Comparison of ENCODE assay signal across 21 mouse cellular contexts in the genomic region with DNA sequence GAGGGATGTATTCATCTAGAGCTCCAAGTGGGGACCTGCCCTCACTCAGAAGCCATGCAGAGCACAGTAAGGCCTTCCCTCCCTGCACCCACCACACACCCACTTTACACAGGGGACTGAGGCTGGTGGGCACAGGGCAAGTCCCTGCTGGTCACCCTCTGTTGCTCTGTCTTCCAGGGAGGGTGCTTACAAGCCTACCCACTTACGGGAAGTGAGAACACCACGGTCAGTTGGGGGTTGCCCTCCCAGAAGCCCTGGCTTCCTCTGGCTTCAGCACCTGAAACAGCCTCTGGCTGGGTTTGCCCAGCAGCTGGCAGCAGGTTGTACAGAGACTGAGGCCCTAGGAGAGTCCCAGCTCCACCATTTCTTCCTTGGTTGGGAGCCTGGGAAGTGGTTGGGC. TPM values are rescaled to one million over a fixed set of nuclear protein-coding genes. Genes with fewer than 3 reads are reported as not detected.
DNase-seq lines count a peak whose midpoint lies in the region; ATAC-seq and TF ChIP-seq lines count a peak whose summit lies in the region.
"Not testable (repeated sequence)": the region's sequence is repeated elsewhere in the genome, so short reads cannot be mapped to it uniquely, and the experiment has no call there.
"Had no signal": no experiment of that assay in that cellular context is flagged by ENCODE, and none has a peak within 500 bp of the region (broad histone marks: within the 10 kb centered on the region; RNA-seq: fewer than 3 reads in every experiment).

No protein-coding gene starts in this region.

- not testable (repeated sequence) for H3K9me3 ChIP-seq in CH12.LX (replicated peaks; ENCODE audit: low read length); megakaryocyte, embryonic 14.5 days; midbrain, embryonic 16.5 days (replicated peaks; ENCODE audit: control insufficient read depth, low read length, poor library complexity, severe bottlenecking)

- 97% methylated on average over 2 of the region's 2 CpGs for WGBS in midbrain, embryonic 16.5 days

- TF ChIP-seq CTCF in CH12.LX (conservative IDR thresholded peaks at IDR 0.05 in 1 of 2, IDR thresholded peaks at IDR 0.05 in 1 of 2; ENCODE audit: low read depth in 2 of 2, low read length in 2 of 2), result not testable (repeated sequence)

- H3K36me3 ChIP-seq in CH12.LX (replicated peaks in 1 of 2; ENCODE audit: control insufficient read depth in 1 of 2, insufficient read depth in 1 of 2, low read length in 1 of 2), result peaks cover 0 to 21% of the 10 kb centered on the region in 2 experiments
- peaks cover 17% of the 10 kb centered on the region for H3K36me3 ChIP-seq in megakaryocyte, embryonic 14.5 days (replicated peaks; ENCODE audit: low read length)
- H3K36me3 ChIP-seq in midbrain, embryonic 16.5 days (ENCODE audit: control insufficient read depth, insufficient read depth, low read length); splenic B cell, adult 2 months (ENCODE audit: control insufficient read depth, insufficient read depth, low read length, poor library complexity, severe bottlenecking): not testable (repeated sequence)

- peak; percentile 77 for ATAC-seq in granulocyte monocyte progenitor cell, adult 5-6 weeks (replicated peaks; ENCODE audit: poor library complexity, severe bottlenecking)
- ATAC-seq in midbrain, embryonic 16.5 days, result peak; percentile 40; the same call in 1 of the 2 replicates
- ATAC-seq in neutrophil, adult 5-6 weeks (ENCODE audit: extremely low read depth, insufficient number of reproducible peaks, low FRiP score, poor library complexity, severe bottlenecking), result peak; percentile 42; the same call in 1 of the 2 replicates

- TF ChIP-seq RAD21 in CH12.LX (IDR thresholded peaks at IDR 0.05; ENCODE audit: low read depth, low read length), result not testable (repeated sequence)

- peak; percentile 79 for TF ChIP-seq EP300 in CH12.LX (IDR thresholded peaks at IDR 0.05; ENCODE audit: low read length)

- H3K27me3 ChIP-seq in CH12.LX (replicated peaks); megakaryocyte, embryonic 14.5 days (replicated peaks); midbrain, embryonic 16.5 days (ENCODE audit: control insufficient read depth, insufficient read depth, low read depth, low read length); splenic B cell, adult 2 months (ENCODE audit: control insufficient read depth, insufficient read depth, low read length, poor library complexity, severe bottlenecking): not testable (repeated sequence)

- peak overlapping the region; percentile 43; the same call in 1 of the 2 replicates for H3K4me2 ChIP-seq in CH12.LX (ENCODE audit: insufficient read depth, low read depth, poor library complexity, severe bottlenecking)
- not testable (repeated sequence) for H3K4me2 ChIP-seq in midbrain, embryonic 16.5 days (ENCODE audit: low read length)

- in situ Hi-C loops in CH12.LX (cut with MboI; ENCODE audit: low pct_ligation_motif_present, low pct_unique_long_range_greater_than_20kb, low sequenced_read_pairs), result not testable (repeated sequence)

- peak overlapping the region; percentile 79 for H3K27ac ChIP-seq in CH12.LX (ENCODE audit: insufficient read depth, low read depth)
- not testable (repeated sequence) for H3K27ac ChIP-seq in midbrain, embryonic 16.5 days (ENCODE audit: low read length)

- not testable (repeated sequence) for H3K9ac ChIP-seq in CH12.LX (ENCODE audit: insufficient read depth, low read depth); midbrain, embryonic 16.5 days (ENCODE audit: low read depth, low read length)

- DNase-seq in 416B (ENCODE audit: low read depth) (peak; percentile 42), CH12.LX (ENCODE audit: extremely low read depth) (peak; percentile 82)
- DNase-seq in splenic B cell, adult 2 months (ENCODE audit: low read depth, low spot score), result peak; percentile 66

- H3K79me2 ChIP-seq in CH12.LX (replicated peaks; ENCODE audit: control insufficient read depth, extremely low read depth, insufficient read depth, poor library complexity, severe bottlenecking), result not testable (repeated sequence)

- peaks cover 16 to 50% of the 10 kb centered on the region in 2 experiments for H3K4me1 ChIP-seq in CH12.LX (ENCODE audit: control insufficient read depth in 1 of 2, insufficient read depth in 2 of 2)
- H3K4me1 ChIP-seq in megakaryocyte, embryonic 14.5 days; midbrain, embryonic 16.5 days (ENCODE audit: control insufficient read depth, insufficient read depth, low read length): not testable (repeated sequence)

- TF ChIP-seq POLR2A in CH12.LX (IDR thresholded peaks at IDR 0.05; ENCODE audit: low read depth, low read length), result not testable (repeated sequence)

- dilution Hi-C loops in CH12.LX (cut with MboI; ENCODE audit: extremely low pct_ligation_motif_present, extremely low pct_unique_long_range_greater_than_20kb, low sequenced_read_pairs), result not testable (repeated sequence)

- not testable (repeated sequence) for H3K4me3 ChIP-seq in CH12.LX (replicated peaks in 1 of 3; ENCODE audit: low read depth in 2 of 3, low read length in 2 of 3, poor library complexity in 1 of 3); midbrain, embryonic 16.5 days (ENCODE audit: low read depth, low read length)
- peak overlapping the region; percentile 47 for H3K4me3 ChIP-seq in megakaryocyte, embryonic 14.5 days (replicated peaks)

TF ChIP-seq in CH12.LX, 34 proteins besides CTCF, POLR2A, EP300 and RAD21 (continues in another document):
- TF ChIP-seq ELF1 (IDR thresholded peaks at IDR 0.05; ENCODE audit: low read depth, low read length), result peak; percentile 39; the same call in 1 of the 2 replicates
- peak; percentile 69; the same call in 1 of the 2 replicates for TF ChIP-seq TCF12 (IDR thresholded peaks at IDR 0.05; ENCODE audit: low read depth, low read length)
- peak; percentile 20; the same call in 1 of the 2 replicates for TF ChIP-seq SIN3A (IDR thresholded peaks at IDR 0.05; ENCODE audit: low read length)
- peak; percentile 31; the same call in 1 of the 2 replicates for TF ChIP-seq ZMIZ1 (IDR thresholded peaks at IDR 0.05; ENCODE audit: low read depth, low read length)
- 0 out of 2 replicates have a peak, but pooled peaks have one; percentile 3 for TF ChIP-seq NRF1 (IDR thresholded peaks at IDR 0.05; ENCODE audit: low read depth, low read length)
- TF ChIP-seq TBP (conservative IDR thresholded peaks at IDR 0.05; ENCODE audit: low read depth, low read length), result 0 out of 2 replicates have a peak, but pooled peaks have one; percentile 17
- TF ChIP-seq BHLHE40 (IDR thresholded peaks at IDR 0.05; ENCODE audit: low read depth, low read length), result peak; percentile 32; the same call in 1 of the 2 replicates

RNA-seq across cellular contexts. Expression of a gene that starts 0.9 kb away (rescaled TPM):
- total RNA-seq in CH12.LX (2012; rRNA removed), result 0.42 and 0.89 TPM in 2 replicates
- not detected in 2 replicates for total RNA-seq in CH12.LX (2014; rRNA removed)
- polyA plus RNA-seq in CH12.LX (2012; ENCODE audit: insufficient read length, low read depth), result 1.7 and 2.9 TPM in 2 replicates
- total RNA-seq in granulocyte monocyte progenitor cell, adult 5-6 weeks (2014; fragmentation: Nextera tagmentation), result not detected in 2 replicates
- not detected in 2 replicates for total RNA-seq in granulocyte monocyte progenitor cell, adult 5-6 weeks (2017)
- polyA plus RNA-seq in megakaryocyte, embryonic 14.5 days (2012; ENCODE audit: insufficient read depth, low replicate concordance), result not detected in 2 replicates
- polyA plus RNA-seq in midbrain, embryonic 16.5 days (2015; fragmentation: Nextera tagmentation; extraction: Ambion mirVana), result 1.1 and 1.7 TPM in 2 replicates
- total RNA-seq in neutrophil, adult 5-6 weeks (2017), result not detected in 2 replicates
- total RNA-seq: adrenal gland, postnatal 10 days; G1E; gastrocnemius, adult 8-10 months; gastrocnemius, postnatal 25 days; heart, adult 2 months; heart, postnatal 14 days; heart, postnatal 4 days; hindbrain, postnatal 0 days had no signal
- polyA plus RNA-seq: cerebellum, adult 2 months; cortical plate, adult 2 months; erythroblast, embryonic 14.5 days; G1E had no signal

RNA-seq across cellular contexts. Expression of a gene that starts 8.7 kb away (rescaled TPM):
- total RNA-seq in CH12.LX (2012; rRNA removed) (0.59 and 0.76 TPM in 2 replicates), CH12.LX (2014; rRNA removed) (0.30 TPM in 1 of 2 replicates, not detected in the other)
- 0.69 and 1.1 TPM in 2 replicates for polyA plus RNA-seq in CH12.LX (2012; ENCODE audit: insufficient read length, low read depth)
- 2.4 and 3.7 TPM in 2 replicates for total RNA-seq in granulocyte monocyte progenitor cell, adult 5-6 weeks (2014; fragmentation: Nextera tagmentation)
- total RNA-seq in granulocyte monocyte progenitor cell, adult 5-6 weeks (2017), result 1.2 TPM in 1 of 2 replicates, not detected in the other
- 0.21 TPM in 1 of 2 replicates, not detected in the other for polyA plus RNA-seq in megakaryocyte, embryonic 14.5 days (2012; ENCODE audit: insufficient read depth, low replicate concordance)
- polyA plus RNA-seq in midbrain, embryonic 16.5 days (2015; fragmentation: Nextera tagmentation; extraction: Ambion mirVana), result 1.6 and 2.0 TPM in 2 replicates
- 2.0 and 5.8 TPM in 2 replicates for total RNA-seq in neutrophil, adult 5-6 weeks (2017)

RNA-seq across cellular contexts. Expression of a gene that starts 13.2 kb away (rescaled TPM):
- total RNA-seq in CH12.LX (2012; rRNA removed) (136 and 137 TPM in 2 replicates), CH12.LX (2014; rRNA removed) (152 and 154 TPM in 2 replicates)
- polyA plus RNA-seq in CH12.LX (2012; ENCODE audit: insufficient read length, low read depth), result 98.4 and 149 TPM in 2 replicates
- total RNA-seq in granulocyte monocyte progenitor cell, adult 5-6 weeks (2014; fragmentation: Nextera tagmentation), result 160 and 219 TPM in 2 replicates
- 71.5 and 106 TPM in 2 replicates for total RNA-seq in granulocyte monocyte progenitor cell, adult 5-6 weeks (2017)
- 25.4 and 46.3 TPM in 2 replicates for polyA plus RNA-seq in megakaryocyte, embryonic 14.5 days (2012; ENCODE audit: insufficient read depth, low replicate concordance)
- polyA plus RNA-seq in midbrain, embryonic 16.5 days (2015; fragmentation: Nextera tagmentation; extraction: Ambion mirVana), result 233 and 254 TPM in 2 replicates
- 8.3 and 15.1 TPM in 2 replicates for total RNA-seq in neutrophil, adult 5-6 weeks (2017)

RNA-seq across cellular contexts. Expression of a gene that starts 21.0 kb away (rescaled TPM):
- total RNA-seq in CH12.LX (2012; rRNA removed) (not detected in 2 replicates), CH12.LX (2014; rRNA removed) (not detected in 2 replicates)
- not detected in 2 replicates for polyA plus RNA-seq in CH12.LX (2012; ENCODE audit: insufficient read length, low read depth)
- total RNA-seq in granulocyte monocyte progenitor cell, adult 5-6 weeks (2014; fragmentation: Nextera tagmentation), result 68.4 and 69.3 TPM in 2 replicates
- total RNA-seq in granulocyte monocyte progenitor cell, adult 5-6 weeks (2017), result 81.3 and 133 TPM in 2 replicates
- polyA plus RNA-seq in megakaryocyte, embryonic 14.5 days (2012; ENCODE audit: insufficient read depth, low replicate concordance), result not detected in 2 replicates
- polyA plus RNA-seq in midbrain, embryonic 16.5 days (2015; fragmentation: Nextera tagmentation; extraction: Ambion mirVana), result 2.8 and 3.6 TPM in 2 replicates
- not detected in 2 replicates for total RNA-seq in neutrophil, adult 5-6 weeks (2017)
- polyA plus RNA-seq: embryonic facial prominence, embryonic 10.5 days; erythroblast, embryonic 14.5 days; forebrain, embryonic 12.5 days; G1E had no signal

RNA-seq across cellular contexts. Expression of a gene that starts 30.6 kb away (rescaled TPM):
- total RNA-seq in CH12.LX (2012; rRNA removed) (0.13 TPM in 1 of 2 replicates, not detected in the other), CH12.LX (2014; rRNA removed) (0.14 and 0.67 TPM in 2 replicates)
- 0.33 TPM in 1 of 2 replicates, not detected in the other for polyA plus RNA-seq in CH12.LX (2012; ENCODE audit: insufficient read length, low read depth)
- 1.5 TPM in 1 of 2 replicates, not detected in the other for total RNA-seq in granulocyte monocyte progenitor cell, adult 5-6 weeks (2014; fragmentation: Nextera tagmentation)
- 0.22 and 3.5 TPM in 2 replicates for total RNA-seq in granulocyte monocyte progenitor cell, adult 5-6 weeks (2017)
- polyA plus RNA-seq in megakaryocyte, embryonic 14.5 days (2012; ENCODE audit: insufficient read depth, low replicate concordance), result 0.10 TPM in 1 of 2 replicates, not detected in the other
- polyA plus RNA-seq in midbrain, embryonic 16.5 days (2015; fragmentation: Nextera tagmentation; extraction: Ambion mirVana), result 1.2 and 2.2 TPM in 2 replicates
- 0.58 TPM in 1 of 2 replicates, not detected in the other for total RNA-seq in neutrophil, adult 5-6 weeks (2017)
- polyA plus RNA-seq: erythroblast, embryonic 14.5 days; G1E; heart, adult 2 months; Patski had no signal
